Mouse (Mus musculus): Measurements from ENCODE around the gene Sox18.

Sox18 gene

GRCm38 (mm10) chr2:181671326-181671725 lies at the start of gene Sox18:
TSS of gene Sox18 (minus strand) at chr2:181671640.
- peak; percentile 45 for DNase-seq (ENCODE audit: low spot score)

GRCm38 (mm10) chr2:181721200-181721599 lies 49.8 kb upstream of the Sox18 start:
- DNase-seq (ENCODE audit: low spot score), result no peak

- no peak for DNase-seq (ENCODE audit: low spot score)
Measured at GRCm38 (mm10) chr2:181720061-181720460, 48.6 kb upstream of the Sox18 start.

GRCm38 (mm10) chr2:181716991-181717390 lies 45.6 kb upstream of the Sox18 start:
- no peak for DNase-seq (ENCODE audit: low spot score)

GRCm38 (mm10) chr2:181715382-181715781 lies 43.9 kb upstream of the Sox18 start:
- no peak for DNase-seq (ENCODE audit: low spot score)

GRCm38 (mm10) chr2:181714903-181715326 lies 43.5 kb upstream of the Sox18 start, which contains the start of gene Oprl1:
TSS of gene Oprl1 (plus strand) at chr2:181715016.
- DNase-seq (ENCODE audit: low spot score), result no peak

GRCm38 (mm10) chr2:181713749-181714148 lies 42.3 kb upstream of the Sox18 start:
- DNase-seq (ENCODE audit: low spot score), result no peak

- no peak for DNase-seq (ENCODE audit: low spot score)
Measured at GRCm38 (mm10) chr2:181706668-181707067, 35.2 kb upstream of the Sox18 start.

- no peak for DNase-seq (ENCODE audit: low spot score)
Measured at GRCm38 (mm10) chr2:181698241-181698640, 26.8 kb upstream of the Sox18 start, which contains the start of gene Lkaaear1. TSS of gene Lkaaear1 (minus strand) at chr2:181698442.

- DNase-seq (ENCODE audit: low spot score), result no peak
Measured at GRCm38 (mm10) chr2:181696801-181697420, 25.5 kb upstream of the Sox18 start.

GRCm38 (mm10) chr2:181695776-181696175 lies 24.3 kb upstream of the Sox18 start:
- no peak for DNase-seq (ENCODE audit: low spot score)

GRCm38 (mm10) chr2:181694581-181694980 lies 23.1 kb upstream of the Sox18 start:
- DNase-seq (ENCODE audit: low spot score), result no peak

- peak; percentile 61 for DNase-seq (ENCODE audit: low spot score)
Measured at GRCm38 (mm10) chr2:181693339-181694280, 22.2 kb upstream of the Sox18 start, which contains the start of gene Rgs19. TSS of gene Rgs19 (minus strand) at chr2:181693977.

GRCm38 (mm10) chr2:181692304-181692703 lies 20.9 kb upstream of the Sox18 start:
- no peak for DNase-seq (ENCODE audit: low spot score)

- DNase-seq (ENCODE audit: low spot score), result no peak
Measured at GRCm38 (mm10) chr2:181691571-181691970, 20.1 kb upstream of the Sox18 start.

- DNase-seq (ENCODE audit: low spot score), result no peak
Measured at GRCm38 (mm10) chr2:181691083-181691482, 19.6 kb upstream of the Sox18 start.

- no peak for DNase-seq (ENCODE audit: low spot score)
Measured at GRCm38 (mm10) chr2:181689466-181690160, 18.2 kb upstream of the Sox18 start.

GRCm38 (mm10) chr2:181687586-181687985 lies 16.1 kb upstream of the Sox18 start:
- no peak for DNase-seq (ENCODE audit: low spot score)

GRCm38 (mm10) chr2:181685686-181686085 lies 14.2 kb upstream of the Sox18 start:
- no peak for DNase-seq (ENCODE audit: low spot score)

- DNase-seq (ENCODE audit: low spot score), result no peak
Measured at GRCm38 (mm10) chr2:181684713-181685112, 13.3 kb upstream of the Sox18 start.

GRCm38 (mm10) chr2:181683381-181683780 lies 11.9 kb upstream of the Sox18 start:
- DNase-seq (ENCODE audit: low spot score), result no peak

- DNase-seq (ENCODE audit: low spot score), result no peak
Measured at GRCm38 (mm10) chr2:181681978-181682377, 10.5 kb upstream of the Sox18 start.
